Mouse (Mus musculus) fibroblast of lung, adult 2 months (primary cell): ENCODE data around the gene Timeless.
"Not testable (repeated sequence)": the region's sequence is repeated elsewhere in the genome, so short reads cannot be mapped to it uniquely, and the experiment has no call there.

ENCODE experiments used
- DNase-seq: peaks from one replicate; pipeline ENCODE4 v3.0.0-alpha.2; 2011; ENCODE audit warnings: low read depth

Gene Timeless

DNA sequence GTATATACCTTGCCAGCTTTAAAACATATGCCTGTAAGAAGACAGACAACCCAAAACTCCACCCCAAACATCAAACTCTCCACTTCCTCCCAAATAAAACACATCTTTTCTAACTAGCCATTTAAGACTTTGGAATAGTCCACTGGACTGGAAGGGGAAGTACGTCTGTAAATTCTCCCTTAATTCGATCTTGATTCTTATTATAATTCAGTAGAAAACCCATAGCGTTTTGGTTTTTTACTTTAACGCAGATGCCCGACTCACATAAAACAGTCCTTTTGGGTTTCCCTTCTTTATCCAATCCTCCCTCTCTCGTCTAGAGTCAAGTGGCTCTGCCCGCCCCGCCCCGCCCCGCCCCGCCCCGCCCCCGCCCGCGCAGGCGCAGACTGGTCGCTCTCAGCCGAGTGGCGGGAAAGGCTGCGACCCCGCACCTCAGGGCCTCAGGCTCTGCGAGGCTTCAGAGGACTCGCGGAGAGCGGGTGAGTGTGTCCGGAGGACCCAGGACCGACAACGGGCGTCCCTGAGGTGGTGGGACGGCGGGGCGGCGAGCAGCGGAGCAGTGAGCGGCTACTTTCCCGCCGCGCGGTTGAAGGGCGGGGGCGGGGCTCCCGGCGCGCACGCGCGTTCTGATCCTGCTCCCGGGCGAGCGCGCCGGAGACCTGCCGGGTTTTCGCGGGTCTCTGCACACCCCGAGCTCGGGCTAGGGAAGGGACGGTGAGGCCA, at the start of gene Timeless:
Gene Timeless (plus strand): TSS at position 369 of the 723 bp plus-strand sequence.
- DNase-seq, result peak; percentile 54

DNA sequence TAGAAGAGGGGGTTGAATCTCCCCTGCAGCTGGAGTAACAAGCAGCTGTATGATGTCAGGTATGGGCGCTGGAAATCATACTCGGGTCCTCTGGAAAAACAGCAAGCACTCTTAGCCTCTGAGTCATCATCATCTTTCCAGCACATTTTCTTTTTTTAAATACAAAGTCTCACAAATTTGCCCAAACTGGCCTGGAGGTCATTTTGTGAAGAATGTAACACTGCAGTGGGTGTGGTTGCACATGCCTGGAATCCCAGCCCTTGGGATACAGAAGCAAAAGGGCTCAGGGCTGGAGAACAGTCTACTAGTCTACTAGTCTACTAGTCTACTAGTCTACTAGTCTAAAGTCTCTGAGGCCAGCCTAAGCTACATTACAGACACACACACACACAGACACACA, 47.6 kb upstream of the Timeless start:
- peak; percentile 45 for DNase-seq

DNA sequence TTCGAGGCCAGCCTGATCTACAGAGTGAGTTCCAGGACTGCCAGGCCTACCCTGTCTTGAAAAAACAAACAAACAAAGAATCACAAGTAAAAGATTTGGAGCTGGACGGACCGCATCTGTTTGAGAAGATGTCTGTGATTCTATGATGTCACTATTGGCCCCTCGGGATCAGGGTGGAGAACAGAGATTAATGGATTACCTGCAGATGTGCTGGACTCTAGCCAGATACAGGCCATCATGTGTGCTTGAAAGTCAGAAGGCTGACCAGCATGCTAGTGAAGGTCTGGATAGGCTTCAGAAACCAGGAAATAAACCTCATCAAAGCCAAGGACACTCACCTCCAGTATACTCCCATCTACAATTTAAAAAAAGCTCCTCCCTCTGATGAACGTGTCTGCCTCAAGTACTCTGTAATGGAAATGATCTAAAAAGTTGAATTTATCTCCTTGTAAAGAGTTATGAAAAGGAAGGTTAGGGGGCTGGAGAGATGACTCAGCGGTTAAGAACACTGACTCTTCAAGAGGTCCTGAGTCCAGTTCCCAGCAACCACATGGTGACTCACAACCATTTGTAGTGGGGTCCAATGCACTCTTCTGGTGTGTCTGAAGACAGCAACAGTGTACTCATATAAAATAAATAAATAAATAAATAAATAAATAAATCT, 46.5 kb upstream of the Timeless start:
- DNase-seq, result no peak

DNA sequence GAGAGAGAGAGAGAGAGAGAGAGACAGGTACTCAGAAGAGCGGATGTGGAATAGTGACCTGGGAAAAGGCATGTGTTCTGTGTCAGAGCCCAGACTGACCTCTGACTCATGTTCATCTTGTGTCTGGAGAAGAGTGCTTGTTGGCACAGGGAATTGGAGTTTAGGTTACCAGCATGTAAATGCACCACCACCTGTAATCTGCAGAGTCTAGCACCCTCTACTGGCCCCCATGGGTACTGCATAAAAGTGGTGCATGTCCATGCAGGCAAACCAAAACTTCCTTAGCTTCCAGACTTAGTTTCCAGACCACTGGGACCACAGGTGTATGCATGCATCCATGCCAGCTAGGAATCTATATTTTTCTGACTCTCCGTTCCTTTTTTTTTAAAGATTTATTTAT, 45.9 kb upstream of the Timeless start:
- peak; percentile 71 for DNase-seq

DNA sequence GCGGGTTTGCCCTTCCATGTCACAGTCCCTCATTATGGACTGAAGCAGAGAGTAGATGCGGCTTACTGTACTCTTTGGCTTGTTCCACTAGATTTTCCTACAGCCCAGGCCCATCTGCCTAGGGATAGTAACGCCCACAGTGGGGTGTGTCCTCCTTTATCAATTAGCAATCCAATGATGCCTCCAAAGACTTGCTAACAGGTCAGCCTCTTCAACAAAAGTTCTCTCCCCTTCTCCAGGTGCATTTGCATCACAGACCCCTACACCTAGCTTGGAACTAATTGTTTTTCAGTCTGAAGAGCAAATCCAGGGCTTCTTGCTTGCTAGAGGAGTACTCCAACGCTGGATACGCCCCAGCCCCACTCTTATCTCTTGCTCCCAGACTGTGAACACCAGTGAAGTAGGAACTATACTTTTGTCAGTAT, 44.7 kb upstream of the Timeless start:
- no peak for DNase-seq

DNA sequence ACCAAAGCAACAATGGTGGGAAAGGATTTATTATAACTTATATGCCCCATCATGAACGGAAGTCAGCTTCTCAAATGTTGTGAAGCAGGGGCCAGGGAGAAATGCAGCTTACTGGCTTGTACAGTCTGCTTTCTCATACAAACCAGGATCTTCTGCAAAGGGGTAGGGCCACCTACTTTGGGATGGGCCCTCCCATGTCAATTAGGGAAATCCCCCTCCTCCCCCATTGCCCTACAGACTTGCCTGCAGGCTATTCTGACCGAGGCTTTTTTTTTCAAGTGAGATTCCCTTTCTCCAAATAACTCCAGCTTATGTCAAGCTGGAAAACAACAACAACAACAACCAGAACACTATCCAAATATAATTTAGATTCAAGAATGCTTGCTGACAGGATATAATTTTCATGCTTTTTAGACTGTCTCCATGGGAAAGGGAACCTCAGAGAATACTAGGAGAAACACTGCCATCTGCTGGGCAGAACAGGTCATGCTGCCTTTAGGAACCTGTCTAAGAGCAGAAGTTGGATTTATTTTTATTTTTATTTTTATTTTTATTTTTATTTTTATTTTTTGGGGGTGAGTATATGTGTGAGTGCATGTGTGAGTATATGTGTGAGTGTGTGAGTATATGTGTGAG, 43.5 kb upstream of the Timeless start:
- DNase-seq, result peak; percentile 68

DNA sequence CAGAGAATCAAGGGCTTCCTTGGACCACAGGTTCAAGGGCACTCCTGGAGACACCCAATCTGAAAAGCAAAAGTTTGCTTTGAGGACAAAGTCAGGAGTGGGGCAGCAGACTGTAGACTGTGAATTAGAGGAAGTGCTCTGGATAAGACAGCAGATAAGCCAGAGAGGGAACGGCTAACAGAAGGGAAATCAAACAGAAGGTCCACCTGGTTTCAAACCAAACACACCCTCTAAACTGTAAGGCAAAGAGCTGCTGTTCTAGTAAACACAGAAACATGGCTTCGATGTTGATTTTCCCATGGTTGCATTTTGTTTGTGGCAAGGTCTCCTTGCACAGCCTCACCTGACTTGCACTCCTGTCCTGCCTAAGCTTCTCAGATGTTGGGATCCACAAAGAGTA, 40.4 kb upstream of the Timeless start:
- no peak for DNase-seq

DNA sequence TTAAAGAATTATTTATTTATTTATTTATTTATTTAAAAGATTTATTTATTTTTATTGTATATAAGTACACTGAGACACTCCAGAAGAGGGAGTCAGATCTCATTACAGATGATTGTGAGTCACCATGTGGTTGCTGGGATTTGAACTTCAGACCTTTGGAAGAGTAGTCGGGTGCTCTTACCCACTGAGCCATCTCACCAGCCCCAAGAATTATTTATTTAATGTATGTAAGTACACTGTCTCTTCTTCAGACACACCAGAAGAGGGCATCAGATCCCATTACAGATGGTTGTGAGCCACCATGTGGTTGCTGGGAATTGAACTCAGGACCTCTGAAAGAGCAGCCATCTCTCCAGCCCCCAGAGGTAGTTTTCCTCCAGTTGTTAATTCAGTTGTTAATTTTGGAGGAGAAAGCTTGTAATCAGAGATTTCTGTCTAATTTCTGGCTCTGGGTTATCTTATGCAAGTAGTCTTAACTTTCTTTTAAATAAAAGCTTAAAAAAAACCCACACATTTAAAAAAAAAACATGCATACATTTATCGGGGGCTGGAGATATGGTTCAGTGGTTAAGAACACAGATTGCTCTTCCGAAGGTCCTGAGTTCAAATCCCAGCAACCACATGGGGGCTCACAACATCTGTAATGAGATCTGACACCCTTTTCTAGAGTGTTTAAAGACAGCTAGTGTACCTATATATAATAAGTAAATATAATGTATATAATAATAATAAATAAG, 39.7 kb upstream of the Timeless start:
- not testable (repeated sequence) for DNase-seq

DNA sequence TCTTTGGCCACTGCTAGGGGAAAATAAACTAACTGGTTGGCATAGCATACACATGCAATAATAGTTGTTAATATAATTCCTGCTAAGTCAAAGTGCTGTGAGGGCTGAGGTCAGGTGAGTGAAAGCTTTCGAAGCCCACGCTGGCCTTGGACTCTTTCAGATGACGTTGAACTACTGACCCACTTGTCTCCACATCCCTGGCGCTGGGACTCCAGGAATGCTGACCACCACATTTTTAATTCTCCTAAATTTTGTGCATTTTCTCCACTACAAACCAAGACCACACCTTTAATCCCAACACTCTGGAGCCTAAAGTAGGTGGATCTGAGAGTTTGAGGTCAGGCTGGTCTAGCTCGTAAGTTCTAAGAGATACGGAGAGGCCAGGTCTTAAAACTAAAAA, 38.8 kb upstream of the Timeless start:
- DNase-seq, result no peak

DNA sequence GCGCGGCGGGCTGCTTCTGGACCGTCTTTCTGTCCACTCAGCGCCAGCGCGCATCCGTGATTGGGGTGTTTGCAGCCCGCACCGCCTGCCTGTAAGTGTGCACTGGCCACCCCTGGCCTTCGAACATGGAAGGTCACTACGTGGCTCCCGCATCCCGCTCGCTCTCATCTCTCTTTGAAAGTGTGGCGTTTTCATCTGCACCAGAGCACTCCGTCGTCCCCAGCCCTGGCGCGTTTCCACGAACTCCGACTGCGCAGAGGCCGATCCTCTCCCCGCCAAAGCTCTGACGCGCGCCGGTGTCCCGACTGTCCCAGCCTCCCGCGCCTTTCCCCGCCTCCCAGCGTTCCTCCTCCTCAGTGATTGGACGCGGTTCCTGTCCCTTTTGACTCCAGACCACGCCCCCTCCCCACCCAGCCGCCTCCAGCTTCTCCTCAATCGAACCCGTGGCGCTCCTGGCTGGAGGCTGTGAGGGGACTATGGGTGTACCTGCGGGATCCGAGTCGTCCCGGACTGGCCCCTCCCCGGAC, 37.8 kb upstream of the Timeless start, which contains the start of gene Gls2:
Gene Gls2 (plus strand): TSS at position 434 of the 527 bp plus-strand sequence.
- DNase-seq, result peak; percentile 65

DNA sequence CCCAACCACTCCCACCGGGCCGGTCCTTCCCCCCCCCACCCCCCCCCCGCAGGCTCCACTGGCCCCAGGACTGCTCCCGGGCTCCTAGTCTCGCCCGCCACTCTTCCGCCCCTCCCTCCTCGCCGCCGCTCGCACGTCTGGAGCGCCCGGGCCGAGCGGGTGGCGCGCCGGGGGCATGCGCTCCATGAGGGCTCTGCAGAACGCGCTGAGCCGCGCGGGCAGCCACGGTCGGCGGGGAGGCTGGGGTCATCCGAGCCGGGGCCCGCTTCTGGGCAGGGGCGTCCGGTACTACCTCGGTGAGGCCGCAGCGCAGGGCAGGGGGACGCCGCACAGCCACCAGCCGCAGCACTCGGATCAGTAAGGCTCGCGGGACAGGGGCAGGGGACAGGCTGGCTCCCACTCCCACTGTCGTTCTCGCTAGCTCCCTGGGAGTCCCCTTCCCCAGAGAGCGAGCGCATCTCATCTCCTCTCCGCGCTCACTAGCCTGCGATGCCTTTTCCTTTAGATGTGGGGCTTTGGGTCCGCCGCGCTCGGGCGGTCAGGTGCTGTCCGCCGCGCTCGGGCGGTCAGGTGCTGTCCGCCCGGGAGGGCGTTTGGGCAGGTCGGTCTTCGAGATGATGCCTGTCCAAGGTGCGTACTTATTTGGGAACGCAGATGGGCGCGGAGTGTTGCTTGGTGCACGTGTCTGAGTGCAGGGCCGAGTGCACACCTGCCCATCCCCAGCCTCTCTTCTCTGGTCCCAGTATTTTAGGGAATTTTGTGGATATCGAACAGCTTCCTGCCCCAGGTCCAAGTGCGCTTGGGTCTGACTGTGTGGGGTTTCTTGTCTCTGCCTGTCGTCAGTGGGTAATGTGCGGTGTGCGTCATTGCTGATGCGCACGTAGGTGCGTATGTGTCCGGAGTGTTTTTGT, 37.1 kb upstream of the Timeless start:
- no peak for DNase-seq

DNA sequence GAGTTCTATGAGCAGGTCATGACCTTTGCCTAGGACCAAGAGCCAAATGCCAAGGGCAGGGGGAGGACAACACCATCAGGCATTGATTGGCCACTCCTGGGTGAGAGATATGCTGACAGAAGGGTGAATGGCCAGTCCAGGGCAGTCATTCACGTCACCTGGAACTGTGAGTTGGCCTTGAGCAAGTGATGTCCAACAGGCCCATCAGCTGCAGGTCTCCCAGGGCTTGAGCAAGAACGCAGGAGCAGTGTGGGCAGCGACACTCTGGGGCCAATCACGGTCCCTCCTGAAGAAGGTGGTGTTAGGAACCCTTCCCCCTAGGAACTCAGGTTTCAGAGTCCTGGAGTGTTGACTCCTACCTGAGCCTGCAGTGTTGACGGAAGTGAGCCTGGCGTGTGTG, 30.0 kb upstream of the Timeless start:
- DNase-seq, result no peak

DNA sequence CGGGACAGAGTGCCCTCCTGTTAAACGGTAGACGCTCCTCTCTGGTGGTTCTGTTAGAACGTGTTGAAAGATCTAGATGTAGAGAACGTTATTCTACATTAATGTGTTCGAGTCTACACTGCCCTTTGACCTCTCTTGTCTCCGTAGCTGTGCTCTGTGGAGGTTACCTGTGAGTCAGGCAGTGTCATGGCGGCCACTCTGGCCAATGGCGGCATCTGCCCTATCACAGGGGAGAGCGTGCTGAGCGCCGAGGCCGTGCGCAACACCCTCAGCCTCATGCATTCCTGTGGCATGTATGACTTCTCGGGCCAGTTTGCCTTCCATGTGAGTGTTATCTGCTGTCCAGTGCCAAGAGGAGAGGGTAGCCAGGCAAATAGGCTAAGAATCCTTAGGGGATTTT, 26.9 kb upstream of the Timeless start:
- DNase-seq, result no peak

DNA sequence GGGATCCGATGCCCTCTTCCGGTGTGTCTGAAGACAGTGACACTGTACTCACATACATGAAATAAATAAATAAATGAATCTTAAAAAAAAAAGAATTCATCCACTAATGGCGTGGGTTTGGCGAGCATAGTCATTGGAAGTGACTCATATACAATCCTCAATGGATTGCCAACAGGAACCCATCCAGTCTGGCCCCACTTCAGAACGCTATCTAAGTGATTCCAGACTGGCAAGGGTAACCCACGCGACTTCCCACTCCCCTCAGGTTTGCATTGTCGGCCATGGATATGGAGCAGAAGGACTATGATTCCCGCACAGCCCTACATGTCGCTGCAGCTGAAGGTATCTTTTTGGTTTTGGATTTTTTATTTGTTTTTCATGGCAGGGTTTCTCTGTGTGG, 23.5 kb upstream of the Timeless start:
- no peak for DNase-seq

DNA sequence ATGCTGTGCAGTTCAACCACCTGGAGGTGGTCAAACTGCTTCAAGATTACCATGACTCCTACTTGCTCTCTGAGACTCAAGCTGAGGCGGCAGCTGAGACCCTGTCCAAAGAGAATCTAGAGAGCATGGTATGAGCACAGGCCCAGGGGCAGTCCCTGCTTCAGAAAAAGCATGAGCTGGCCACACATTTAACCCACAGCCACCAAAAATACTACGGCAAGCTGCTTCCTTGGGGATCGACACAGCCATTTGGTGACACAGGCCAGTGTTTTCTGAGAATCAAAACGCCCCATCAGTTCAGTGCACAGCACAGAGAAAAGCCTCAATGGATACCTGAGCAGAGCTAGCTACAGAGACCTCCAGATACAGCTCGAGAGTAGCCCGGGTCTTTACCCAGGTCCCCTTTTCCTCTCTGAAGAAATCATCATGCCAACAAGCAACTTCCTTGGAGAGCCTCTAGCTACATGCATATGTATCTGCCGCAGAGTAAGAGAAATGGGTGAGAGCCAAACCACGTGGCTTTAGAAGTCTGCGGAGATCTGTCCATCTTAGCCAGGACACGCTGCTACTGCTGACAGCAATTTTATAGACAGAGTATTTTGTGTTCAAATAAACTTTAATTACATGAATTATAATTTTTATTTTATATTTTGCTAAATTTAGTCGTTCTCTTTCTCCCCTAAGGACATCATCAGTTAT, 22.4 kb upstream of the Timeless start:
- DNase-seq, result no peak

DNA sequence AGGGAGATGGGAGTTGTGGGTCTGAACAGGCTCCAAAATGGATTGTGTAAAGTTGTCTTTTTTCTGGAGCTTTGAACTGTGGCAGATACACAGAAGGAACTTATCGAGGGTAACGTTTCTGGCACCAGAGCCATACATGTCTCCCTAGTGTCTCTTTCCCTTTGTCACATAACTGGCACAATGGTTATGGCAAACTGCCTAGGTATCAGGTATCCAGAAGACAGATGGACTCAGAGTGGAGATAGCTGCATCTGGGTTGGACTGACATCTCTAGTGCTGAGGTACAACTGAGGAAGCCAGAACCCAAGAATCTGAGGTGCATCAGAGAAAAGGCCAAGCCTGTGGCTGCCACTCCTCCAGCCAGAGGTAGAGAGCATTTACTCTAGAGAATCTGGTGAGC, 21.7 kb upstream of the Timeless start:
- DNase-seq, result no peak

DNA sequence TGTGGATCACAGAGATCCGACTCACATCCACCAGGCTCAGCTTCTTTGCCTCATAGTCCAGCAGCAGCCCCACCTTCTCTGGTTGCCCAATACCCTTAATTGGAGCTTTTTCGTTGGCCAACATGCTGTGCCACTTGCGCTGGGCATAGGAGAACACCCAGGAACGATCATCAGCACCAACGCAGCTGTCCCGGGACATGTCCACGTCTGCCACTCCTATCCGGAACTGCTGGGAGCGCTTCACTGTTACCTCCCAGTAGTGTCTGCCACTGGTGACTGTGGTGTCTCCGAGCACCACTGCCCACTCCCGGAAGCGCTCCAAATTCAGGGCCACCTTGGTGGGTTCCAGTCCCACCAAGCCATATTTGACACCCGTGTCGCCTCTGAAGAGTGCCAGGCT, 20.9 kb upstream of the Timeless start:
- no peak for DNase-seq

DNA sequence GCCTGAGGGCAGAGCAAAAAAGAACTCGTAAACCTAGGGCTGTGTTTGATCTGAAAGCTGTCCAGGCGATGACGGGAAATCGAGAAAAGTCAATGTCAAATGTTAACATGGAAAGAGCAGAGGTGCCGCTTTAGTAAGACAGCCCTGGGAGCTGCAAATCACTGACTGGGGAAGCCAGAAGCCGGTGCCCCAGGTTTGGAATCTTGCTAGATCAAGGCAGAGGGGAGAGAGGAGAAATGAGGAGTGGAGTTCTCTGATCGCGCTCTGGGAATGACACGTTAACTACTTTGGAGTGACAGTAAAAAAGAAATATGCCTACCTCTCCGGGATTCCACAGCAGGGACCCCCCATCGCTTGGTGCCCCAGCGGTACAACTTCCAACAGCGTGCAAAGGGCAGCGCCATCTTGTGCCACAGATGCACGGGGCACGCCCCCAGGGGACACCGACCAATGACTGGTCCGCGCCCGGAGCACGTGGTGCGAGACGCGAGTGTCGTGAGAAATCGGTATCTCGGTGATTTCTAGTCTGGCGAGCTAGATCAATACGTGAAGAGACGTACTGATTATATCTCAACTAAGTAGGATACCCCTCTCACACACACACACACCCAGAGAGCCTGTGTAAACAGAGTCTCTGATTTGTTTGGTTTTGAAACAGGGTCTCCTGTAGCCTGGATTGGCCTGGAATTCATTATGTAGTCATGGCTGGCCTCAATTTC, 20.3 kb upstream of the Timeless start, which contains the start of gene Spryd4:
Gene Spryd4 (minus strand): TSS at position 418 of the 719 bp plus-strand sequence.
- DNase-seq, result peak; percentile 76

DNA sequence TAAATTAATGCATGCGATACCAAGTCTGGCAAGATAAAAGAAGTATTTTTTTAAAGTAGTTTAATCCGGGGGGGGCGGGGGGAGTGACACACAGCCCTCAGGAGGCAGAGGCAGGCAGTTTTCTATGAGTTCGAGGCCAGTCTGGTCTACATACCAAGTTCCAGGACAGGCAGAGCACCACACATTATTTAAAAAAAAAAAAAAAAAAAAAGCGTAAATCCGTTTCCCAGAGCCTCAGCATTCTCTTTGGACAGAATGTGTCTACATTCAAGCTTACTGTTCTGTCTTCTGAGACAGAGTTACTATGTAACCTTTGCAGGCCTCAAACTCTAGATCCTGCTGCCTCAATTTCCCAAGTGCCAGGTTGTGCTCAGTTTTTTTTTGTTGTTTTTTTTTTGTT, 19.7 kb upstream of the Timeless start:
- no peak for DNase-seq

DNA sequence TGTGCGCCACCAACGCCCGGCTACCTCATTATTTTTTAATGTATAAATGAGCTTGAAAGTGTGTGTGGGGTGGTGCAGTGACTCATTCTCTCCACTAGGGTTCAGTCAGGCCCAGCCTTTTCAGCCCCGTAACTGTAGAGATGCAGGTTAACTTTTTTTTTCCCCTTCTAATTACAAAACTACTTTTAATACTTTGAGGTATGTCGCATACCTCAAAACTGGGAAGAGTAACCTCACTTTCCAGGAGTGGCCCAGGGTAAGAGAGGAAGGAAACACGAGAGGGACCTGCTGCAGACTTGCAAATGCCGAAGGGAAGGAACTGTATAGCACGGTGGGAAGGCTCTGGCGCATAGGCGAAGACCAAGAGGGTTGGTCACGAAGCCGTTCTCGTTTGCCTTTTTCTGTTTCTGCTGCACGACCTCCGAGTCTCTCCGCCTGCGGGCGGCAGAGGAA, 19.0 kb upstream of the Timeless start:
- no peak for DNase-seq
